Mouse (Mus musculus) spleen, adult 2 months (tissue): ENCODE measurements around the gene Dbi.

Source experiments
- CTCF ChIP-seq: fragments of 200-500 bp; IDR thresholded peaks from 2 replicates; pipeline ENCODE4 v1.5.1; 2011; ENCODE audit warnings: mild to moderate bottlenecking, inconsistent platforms; ENCODE audit not compliant: insufficient read depth, insufficient read length, insufficient replicate concordance; ENCODE audit errors: extremely low read depth
- POLR2A ChIP-seq: fragments of 200-500 bp; IDR thresholded peaks from 2 replicates; pipeline ENCODE4 v1.6.1; 2011; ENCODE audit warnings: low read depth, low read length, inconsistent platforms

- TF ChIP-seq POLR2A (no peak), CTCF (no peak)
Measured at GRCm38 (mm10) chr1:120161502-120161901, 40.6 kb upstream of the Dbi start.
